Mouse (Mus musculus) liver (tissue): Measurements from ENCODE around the gene Nhlrc2.
A peak's percentile ranks its signal among the peaks of the same experiment; 100 is the strongest.

Experiments
- DNase-seq: peaks from one replicate; pipeline ENCODE4 v3.0.0-alpha.2; 2020; ENCODE audit warnings: mixed read lengths

Nhlrc2 gene

DNA sequence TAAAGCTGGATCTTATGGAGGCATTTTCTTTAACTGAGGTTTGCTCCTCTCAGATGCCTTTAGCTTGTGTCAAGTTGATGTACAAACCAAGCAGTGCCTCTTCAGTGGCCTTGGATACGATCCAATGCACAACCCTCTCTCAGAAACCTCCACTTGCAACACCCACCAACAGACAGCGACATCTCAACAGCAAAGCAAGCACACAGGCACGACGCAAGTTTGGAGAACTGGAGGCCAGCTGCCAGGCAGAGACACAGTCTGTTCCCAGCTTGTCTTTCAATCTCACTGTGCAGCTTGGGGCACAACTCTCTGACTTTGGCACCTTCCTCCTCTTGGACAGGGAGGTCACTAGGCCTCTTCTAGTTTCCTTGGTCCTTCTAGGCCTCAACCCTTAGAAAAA lies 83.0 kb downstream of the Nhlrc2 start:
- DNase-seq, result no peak

DNA sequence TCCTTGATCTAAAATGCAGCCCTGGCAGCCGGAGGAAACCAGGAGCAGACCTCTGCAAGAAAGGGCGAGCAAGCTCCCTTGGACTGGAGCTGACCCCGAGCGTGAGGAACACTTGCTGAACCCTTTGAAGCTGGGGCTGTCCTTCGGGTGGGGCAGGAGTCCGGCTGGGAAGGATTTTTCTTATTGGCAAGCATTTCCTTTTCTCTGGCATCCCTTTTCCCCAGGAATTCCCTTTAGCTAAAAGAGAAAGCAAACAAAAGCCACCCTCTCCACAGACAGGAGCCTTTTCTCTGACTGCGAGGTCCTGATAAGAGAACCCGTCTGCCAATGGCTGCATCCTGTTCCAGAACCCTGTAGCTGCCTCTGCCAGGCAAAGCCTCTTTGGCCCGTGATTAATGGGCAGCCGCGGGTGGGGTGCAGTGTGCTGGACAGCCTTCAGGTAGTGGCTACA lies 83.4 kb downstream of the Nhlrc2 start:
- DNase-seq, result no peak

DNA sequence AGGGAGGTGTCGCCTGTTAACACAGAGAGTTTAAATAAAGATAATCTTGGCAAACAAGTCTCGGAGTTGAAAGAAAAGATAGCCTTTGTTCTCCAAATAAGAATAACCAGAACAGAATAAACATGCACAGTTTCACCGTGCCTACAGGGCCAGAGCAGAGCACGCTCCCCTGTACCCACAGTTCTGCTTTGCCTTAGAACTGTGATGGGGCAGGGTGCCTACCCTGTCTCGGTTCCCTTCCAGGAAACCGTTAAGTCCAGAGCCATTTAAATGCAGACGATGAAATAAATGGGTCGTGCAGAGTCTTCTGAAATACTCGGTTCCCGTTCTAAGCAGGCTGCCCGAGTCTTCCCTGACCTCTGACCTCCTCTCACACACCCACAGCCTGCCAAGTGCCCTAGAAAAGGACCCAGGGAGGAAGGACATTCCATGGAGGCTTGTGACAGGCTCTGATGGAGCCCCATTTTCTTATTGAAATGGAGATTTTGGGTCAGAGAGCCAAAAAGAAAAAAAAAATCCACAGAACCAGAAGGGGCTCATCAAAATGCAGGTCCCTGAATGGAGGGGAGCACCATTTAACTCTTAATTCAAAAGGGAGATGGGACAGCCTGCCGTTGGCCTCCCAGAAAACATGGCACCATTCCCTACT lies 89.1 kb downstream of the Nhlrc2 start:
- DNase-seq, result no peak

DNA sequence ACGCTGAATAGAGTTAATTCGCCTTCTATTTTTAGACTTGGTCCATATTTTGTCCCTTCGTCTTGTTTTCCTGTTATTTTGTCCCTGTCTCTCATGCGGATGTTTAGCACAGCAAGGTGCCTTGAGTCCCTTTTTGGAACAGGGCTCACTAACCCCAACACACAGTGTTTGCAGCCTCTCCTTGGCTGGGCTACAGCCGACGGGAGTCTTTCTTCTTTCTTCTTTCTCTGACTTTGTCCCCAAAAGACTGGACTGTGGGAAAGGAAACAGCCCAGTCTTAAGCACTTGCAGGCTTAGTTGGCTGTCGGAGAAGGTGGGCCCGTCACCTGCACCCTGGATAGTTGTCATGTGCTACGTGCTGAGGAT lies 89.6 kb downstream of the Nhlrc2 start:
- no peak for DNase-seq

DNA sequence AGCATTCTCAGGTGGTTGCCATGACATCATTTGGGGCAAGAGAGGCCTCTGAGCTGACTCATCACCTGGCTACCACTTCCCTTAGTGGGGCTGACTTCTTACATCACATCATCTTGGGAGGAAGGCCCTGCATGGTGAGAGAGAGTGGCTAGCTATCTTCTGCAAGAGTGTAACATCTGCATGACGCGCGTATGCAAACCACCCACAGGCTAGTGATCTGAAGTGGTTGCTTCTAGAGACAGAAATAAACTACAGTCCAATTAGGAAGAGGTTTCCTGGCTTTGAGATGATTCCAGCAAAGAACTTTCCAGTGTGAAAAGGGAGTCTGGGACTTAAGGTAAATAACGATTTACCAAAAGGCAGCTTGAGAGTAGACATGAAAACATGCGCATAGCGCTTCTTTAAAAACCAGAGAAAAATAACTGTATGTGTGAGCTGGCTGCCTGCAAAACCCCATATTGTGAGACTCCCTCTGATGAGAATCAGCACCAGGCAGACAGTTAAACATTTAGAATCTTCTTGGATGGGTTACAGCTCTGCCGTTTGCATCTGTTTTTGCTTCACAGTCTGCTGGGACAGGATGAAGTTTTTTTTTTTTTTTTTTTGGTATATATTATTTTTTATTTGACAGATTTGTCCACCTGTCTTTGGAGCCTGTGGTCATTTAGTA lies 99.5 kb downstream of the Nhlrc2 start:
- no peak for DNase-seq

DNA sequence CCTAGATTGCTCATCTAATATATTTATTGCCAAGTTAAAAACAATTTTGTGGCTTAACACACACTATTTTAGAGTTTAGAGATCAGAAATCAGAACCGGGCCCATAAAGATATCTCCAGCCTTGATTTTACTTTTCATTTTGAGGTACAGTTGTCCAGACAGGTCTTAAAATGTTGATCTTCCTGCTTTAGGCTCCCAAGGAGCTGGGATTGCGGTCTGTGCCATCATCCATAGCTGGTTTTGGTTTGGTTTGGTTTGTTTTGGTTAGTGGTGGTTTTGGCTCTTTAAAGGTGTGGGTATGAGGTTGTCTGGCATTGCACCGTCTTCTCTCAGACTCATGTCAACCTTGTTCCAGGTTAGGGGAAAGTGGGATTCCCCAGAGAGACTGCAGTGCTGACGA lies 103.2 kb downstream of the Nhlrc2 start:
- DNase-seq, result no peak

DNA sequence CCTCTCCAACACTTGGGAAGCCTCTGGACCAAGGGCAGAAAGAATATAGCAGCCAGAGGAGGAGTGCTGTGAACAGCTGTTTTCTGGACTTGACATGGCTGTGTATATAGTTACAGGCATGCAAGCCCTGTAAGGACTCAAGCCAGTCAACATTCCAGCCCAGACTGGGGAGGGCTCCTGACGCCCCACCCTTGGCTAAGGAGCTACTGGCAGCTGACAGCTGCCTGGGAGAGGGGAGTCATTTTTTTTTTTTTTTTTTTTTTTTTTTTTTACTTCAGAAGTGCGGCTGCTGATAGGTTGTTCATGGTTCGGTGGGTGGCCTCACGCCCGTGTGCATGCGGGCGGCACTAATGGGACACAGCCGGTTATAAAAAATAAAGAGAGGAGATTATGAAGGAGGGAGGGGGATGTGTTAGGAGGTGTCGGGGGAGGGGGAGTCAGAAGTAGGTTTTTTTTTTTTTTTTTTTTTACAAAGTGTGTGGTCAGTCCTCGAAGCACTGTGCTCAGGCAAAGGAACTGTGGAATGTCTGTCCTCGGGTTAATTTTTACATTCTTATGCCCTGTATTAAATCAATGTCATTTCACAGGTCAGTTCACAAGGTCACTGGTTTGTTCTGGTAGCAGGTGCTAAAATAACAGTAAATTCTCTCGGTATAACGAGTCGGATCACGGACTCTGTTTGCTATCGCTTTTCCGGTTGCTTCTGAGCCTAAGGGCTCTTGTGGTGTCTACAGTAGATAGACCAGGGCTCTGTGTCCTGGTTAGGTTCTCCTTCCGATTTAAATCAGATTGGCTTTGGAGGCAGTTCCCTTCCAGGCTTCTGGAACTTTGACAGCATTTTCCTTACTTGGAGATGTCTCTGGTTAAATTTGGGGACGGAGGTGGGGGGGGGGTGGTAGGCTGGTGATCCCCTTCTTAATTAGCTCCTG lies 104.2 kb downstream of the Nhlrc2 start:
- peak; percentile 15 for DNase-seq
